Mouse (Mus musculus): Measurements from ENCODE around the gene Fchsd2.

Gene Fchsd2

DNA sequence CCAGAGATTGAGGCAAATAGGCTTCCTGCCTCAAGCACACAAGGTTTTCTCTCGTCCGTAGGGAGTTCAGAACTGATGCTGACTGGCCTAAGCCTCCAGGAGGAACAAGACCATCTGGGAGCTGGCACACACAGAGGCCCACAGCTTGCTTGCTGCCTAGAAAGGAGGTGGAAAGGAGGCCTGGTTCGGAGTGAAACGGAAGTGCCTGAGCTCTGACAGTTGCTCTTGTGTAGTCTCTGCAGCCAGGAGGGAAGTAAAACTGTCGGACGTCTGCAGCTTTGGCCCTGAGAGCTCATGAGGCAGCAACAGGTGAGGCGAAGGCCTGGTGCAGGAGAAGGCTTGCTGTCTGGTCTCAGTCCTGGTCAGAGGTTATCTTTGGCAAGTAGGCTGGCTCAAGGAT lies at the start of gene Fchsd2:
Gene Fchsd2, plus strand, starts transcription at position 246 of the 400 bp plus-strand sequence.
- peak; percentile 20 for DNase-seq

DNA sequence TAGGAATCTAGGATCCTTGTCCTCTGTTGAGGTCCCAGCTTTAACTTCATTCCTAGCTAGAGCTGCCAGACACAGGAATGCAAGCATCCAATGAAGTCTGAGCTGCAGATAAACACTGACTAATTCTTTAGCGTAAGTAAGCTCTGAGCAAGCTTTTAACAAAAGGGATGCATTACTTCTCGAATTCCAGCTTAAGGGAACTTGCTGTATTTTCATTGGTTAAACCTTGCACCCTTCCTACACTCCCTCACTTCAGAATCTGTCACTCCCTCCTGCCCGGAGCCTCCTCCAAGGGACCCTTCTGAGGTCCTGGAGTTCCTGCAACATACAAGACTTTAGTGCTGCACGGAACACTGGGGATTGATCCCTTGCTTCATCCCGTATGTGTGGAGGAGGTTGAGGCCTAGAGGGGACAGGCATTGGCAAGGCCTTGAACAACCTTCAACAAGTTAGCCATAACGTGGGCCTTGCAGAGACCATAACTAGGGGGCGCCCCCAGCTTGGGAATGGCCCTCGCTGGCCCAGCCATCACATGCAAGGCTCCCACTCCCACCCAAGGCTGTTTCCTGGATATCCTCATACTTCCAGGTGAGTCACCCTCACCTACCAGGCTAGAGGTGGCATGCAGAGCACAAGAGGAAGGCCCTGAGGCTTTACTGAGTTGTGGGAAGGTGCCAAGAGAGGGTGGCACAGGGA lies 48.7 kb upstream of the Fchsd2 start:
- DNase-seq = no peak

GRCm38 (mm10) chr7:101048247-101048646 lies 44.4 kb upstream of the Fchsd2 start:
- DNase-seq = no peak

DNA sequence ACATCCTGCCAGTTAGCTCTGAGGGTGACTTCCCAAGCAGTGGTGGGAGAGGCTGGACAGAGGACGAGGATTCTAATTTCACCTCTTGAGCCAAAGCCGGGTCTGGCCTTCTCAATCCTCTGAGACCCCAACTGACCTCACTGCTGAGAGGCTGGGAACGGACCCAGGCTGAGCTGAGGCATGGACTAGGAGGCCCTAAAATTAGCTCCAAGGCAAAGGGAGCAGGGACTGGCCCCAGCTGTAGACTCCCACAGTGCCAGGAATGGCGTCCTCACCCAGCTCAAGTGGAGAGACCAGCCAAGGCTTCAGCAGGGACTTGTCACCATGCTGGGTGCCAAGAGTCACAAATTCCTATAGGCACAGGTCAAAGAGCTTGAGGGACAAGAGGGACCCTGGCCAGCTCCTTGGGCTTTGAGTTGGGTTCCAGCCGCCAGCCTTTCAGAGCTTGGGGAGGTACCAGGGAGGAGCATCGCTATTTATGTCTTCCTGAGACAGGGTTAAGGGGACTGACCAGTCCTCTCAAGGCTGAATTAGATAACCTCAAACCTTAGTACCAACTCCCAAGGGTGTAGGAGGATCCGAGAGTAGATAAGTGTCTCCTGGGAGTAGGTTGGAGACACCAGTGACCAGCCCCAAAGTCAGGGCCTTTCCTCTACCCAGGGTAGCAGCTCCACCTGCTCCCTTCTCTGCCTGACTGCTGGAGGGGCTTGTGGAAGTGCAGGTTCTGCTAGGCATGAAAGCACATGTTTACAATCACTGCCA lies 43.2 kb upstream of the Fchsd2 start:
- no peak for DNase-seq

- no peak for DNase-seq
These were observed 41.7 kb upstream of the Fchsd2 start for GRCm38 (mm10) chr7:101050724-101051550.

DNA sequence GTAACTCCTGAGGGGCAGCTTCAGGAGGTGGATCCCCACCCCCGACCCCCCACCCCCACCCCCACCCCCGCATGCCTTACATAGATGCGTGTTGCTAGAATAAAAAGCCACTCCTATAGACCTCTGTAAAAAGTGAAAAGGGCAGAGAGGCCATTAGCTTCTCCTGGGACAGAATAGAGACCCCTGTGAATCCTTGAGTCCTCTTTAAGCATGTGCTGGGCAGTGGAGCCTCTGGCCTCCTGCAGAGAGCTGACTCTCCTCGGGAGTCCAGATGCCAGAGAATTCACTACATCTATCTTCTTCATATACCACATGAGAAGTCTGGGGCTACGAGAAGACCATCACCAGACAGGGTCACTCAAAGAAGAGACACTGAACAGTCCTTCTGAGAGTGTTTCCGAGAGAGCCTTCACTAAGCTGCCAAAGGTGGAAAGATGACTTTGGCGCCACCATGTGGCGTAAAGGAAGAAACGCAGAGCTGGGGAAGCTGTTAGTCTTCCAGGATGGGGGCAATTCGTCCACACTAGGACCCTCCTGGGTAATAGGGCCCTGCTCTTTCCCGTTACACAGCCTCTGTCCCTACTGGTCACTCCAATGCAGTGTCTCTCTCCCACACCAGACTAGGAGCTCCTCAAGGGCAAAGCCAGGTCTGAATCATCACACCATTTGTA lies 41.0 kb upstream of the Fchsd2 start:
- peak; percentile 57 for DNase-seq

DNA sequence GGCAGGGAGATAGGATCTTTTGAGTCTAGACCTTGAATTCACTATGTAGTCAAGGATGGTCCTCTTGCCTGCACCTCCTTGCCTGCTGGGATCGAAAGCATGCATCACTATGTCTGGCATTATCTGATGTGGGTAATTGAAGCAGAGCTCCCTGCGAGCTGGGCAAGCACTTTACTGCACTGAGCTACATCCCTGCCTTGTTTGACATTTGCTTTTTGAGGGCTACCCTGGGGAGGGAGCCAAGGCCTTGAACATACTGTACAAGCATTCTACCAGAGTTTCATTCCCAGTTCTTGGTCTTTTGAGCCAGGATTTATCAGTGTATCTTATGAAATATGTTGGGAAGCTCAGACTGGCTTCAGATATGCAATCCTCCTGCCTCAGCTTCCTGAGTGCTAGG lies 39.5 kb upstream of the Fchsd2 start:
- no peak for DNase-seq

DNA sequence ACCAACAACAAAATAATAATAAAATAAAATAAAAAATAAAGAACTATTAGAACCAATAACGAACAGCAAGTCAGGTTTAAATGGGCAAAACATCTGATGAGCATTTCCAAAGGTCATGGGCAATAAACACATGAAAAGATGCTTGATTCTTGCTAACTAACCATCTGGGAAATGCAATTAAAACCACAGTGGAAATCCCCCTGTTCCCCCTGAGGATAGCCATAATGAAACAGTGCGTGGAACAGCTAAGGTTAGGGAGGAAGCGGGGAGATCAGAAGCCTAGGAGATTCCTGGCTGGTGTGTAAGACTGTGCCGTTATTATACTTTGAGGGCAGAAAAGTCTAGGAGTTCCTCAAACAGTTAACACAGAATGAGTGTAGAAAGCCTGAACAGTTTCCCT lies 35.4 kb upstream of the Fchsd2 start:
- DNase-seq = no peak

DNA sequence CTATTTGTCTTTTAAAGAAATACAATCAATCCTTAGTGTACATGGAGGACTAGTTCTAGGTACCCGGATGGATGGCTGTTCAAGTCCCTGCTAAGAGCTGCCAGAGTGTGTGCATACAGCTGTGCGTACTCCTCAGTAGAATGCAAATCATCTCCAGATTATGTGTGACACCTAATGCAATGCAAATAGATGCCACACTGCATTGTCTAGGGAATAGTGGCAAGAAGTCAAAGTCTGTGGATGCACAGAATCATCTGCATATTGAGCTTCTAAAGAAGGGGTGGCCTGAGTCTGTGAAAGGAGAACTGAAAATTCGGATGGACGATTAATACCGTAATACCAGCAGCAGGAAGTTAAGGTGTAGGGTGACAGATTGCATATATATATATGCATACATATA lies 33.5 kb upstream of the Fchsd2 start:
- no peak for DNase-seq

GRCm38 (mm10) chr7:101060476-101060875 lies 32.2 kb upstream of the Fchsd2 start:
- no peak for DNase-seq

GRCm38 (mm10) chr7:101061381-101061780 lies 31.3 kb upstream of the Fchsd2 start:
- peak; percentile 93 for DNase-seq

DNA sequence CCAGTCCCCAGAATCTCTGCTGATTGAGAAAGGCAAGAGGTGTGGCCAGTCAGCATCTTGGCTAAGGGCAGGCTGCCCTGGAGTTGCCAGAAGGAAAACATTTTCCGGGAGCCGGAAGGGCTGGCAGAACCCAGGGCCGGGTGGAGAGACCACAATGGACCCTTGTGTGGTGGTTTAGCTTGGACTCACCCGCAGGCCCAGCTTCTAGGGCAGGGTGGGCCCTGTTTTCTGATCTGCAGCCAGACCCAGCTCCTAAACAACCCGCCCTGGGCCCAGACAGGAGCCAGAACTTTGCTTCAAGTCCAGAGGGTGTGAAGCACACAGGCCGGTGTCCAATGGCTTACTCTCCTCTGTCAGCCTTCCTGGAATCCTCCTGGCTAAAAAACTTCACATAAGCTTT lies 30.4 kb upstream of the Fchsd2 start:
- DNase-seq = peak; percentile 44

- no peak for DNase-seq
These were observed 29.1 kb upstream of the Fchsd2 start for GRCm38 (mm10) chr7:101063523-101063922.

GRCm38 (mm10) chr7:101064697-101065688 lies 27.7 kb upstream of the Fchsd2 start:
- no peak for DNase-seq

DNA sequence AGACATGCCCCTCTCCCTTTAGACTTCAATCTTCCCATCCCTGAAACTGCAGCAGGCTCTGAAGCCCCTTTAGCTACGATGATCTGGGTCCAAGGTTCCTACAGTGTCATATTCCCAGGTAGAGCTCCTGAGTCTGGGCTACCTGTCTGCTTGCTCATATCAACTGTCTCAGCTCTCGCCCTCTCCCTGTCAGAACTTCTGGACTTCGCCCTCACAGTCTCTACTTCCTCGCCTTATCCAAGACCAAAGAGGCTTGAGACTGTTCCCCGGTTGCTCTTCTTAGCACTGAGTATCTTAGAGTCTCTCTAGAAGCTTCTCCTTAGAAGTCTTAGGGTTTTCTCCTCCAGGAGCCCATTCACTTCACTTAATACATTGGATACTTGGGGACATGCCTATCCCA lies 26.7 kb upstream of the Fchsd2 start:
- no peak for DNase-seq

DNA sequence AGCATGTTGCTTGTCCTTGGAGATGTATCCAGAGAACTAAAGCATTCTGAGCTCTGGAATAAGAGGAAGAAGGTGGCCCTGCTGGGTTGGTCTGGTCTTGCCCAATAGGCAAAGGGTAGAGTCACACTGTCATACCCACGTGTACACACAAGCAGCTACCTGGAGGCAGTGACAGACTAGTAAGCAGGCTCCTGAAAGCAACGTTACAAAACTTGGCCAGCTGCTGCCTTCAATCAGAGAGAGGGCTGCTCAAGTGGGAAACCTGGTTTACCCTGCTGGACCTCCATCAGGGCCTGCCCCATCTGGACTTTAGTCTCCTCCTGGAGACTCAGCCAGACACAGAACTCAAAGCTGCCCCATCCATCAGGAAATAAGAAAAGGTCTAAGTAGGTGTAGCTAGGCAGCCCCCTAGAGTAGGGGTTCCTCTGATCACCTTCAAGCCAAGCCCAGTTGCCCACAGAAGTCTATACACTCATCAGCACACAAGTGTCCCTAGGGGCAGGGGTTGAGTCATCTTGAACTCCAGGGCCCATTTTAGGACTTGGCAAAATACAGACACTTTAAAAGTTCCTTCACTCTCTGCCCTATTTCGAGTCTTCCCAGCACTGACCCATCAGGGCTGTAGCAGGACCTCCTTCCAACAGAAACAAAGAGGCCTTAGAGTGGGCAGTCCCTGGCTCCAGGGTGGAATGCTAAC lies 25.9 kb upstream of the Fchsd2 start:
- no peak for DNase-seq

DNA sequence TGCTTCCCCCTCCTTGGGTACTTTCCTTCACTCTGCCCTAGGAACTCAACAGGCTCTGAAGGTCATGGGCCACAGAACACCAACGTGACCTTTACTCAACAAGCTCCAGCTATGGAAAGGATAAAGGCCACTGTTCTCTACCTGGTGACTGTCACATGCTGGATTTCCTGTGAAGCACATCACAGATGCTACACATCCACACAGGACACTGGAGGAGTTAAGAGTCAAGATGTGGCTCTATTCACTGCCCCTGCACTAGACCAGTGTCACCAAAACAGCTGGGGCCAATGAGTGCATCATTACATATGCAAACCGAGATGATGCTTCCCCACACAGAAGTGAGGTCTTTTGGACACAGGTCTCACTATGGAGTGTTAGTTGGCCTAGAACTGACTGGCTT lies 25.1 kb upstream of the Fchsd2 start:
- DNase-seq = no peak

- DNase-seq = no peak
These were observed 23.4 kb upstream of the Fchsd2 start for GRCm38 (mm10) chr7:101069271-101069670.

GRCm38 (mm10) chr7:101070406-101070805 lies 22.3 kb upstream of the Fchsd2 start:
- DNase-seq = no peak

DNA sequence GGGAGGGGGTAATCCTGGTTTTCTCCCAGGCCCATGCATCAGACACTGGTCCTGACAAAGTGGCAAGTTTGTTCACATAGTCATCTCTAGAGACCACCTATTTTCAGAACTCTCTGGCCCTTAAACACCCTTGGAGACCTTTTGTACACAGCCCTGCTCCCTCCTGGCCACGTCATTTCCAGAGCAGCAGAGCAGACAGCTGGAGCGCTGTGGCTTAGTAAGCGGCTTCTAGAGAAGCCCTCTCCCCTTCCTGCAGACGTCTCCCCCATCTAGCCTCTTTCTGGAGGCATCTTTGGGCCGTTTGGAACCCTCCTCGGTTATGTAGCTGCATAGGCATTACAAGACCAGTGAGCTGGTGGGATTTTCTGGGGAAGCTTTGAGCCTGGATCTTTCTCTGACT lies 21.6 kb upstream of the Fchsd2 start:
- no peak for DNase-seq

- DNase-seq = no peak
These were observed 20.4 kb upstream of the Fchsd2 start for GRCm38 (mm10) chr7:101072123-101072740.

All from right cerebral cortex, postnatal 14 days (tissue).